ENCODE assay signal across 11 mouse cellular contexts in the genomic region with DNA sequence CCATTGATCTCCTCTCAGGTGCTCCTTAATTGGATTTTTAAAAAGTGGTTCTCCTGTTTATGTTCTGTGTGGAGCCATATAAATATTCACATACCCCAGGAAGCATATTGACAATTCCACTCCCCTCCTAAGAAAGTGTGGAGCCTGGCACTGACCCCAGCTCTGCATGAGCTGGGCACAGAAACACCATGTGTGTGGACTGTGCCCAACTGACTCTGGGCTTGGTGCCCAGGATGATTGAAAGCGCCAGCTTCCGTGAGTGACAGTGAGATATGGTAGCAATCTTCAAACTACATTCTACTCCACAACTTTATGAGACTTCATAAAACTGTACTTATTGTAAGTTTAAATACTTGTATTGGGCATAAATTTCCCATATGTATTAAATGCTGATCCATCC. TPM values are rescaled to one million over a fixed set of nuclear protein-coding genes. Genes with fewer than 3 reads are reported as not detected.
A peak's percentile ranks its signal among the peaks of the same experiment; 100 is the strongest.
DNase-seq lines count a peak whose midpoint lies in the region; ATAC-seq lines count a peak whose summit lies in the region.
"Had no signal": no experiment of that assay in that cellular context is flagged by ENCODE, and none has a peak within 500 bp of the region (broad histone marks: within the 10 kb centered on the region; RNA-seq: fewer than 3 reads in every experiment).

No protein-coding gene starts in this region.

- H3K36me3 ChIP-seq in forebrain, embryonic 14.5 days (ENCODE audit: control insufficient read depth, insufficient read depth, low read length), result no peaks in the 10 kb centered on the region
- H3K36me3 ChIP-seq in forebrain, embryonic 11.5 days (ENCODE audit: control insufficient read depth, insufficient read depth, low read length), result no peaks in the 10 kb centered on the region
- H3K36me3 ChIP-seq in midbrain, embryonic 16.5 days (ENCODE audit: control insufficient read depth, insufficient read depth, low read length), result no peaks in the 10 kb centered on the region
- H3K36me3 ChIP-seq in midbrain, embryonic 13.5 days, result no peaks in the 10 kb centered on the region
- H3K36me3 ChIP-seq: neural tube, embryonic 13.5 days had no signal

- no peak overlapping the region for H3K9ac ChIP-seq in forebrain, embryonic 14.5 days (ENCODE audit: low read length)
- no peak overlapping the region for H3K9ac ChIP-seq in forebrain, embryonic 11.5 days (ENCODE audit: low read length)
- H3K9ac ChIP-seq in midbrain, embryonic 16.5 days (ENCODE audit: low read depth, low read length), result no peak overlapping the region
- H3K9ac ChIP-seq in midbrain, embryonic 13.5 days (replicated peaks), result no peak overlapping the region
- H3K9ac ChIP-seq: neural tube, embryonic 13.5 days had no signal

- no peaks in the 10 kb centered on the region for H3K9me3 ChIP-seq in forebrain, embryonic 14.5 days (replicated peaks; ENCODE audit: control insufficient read depth, low read length)
- no peaks in the 10 kb centered on the region for H3K9me3 ChIP-seq in forebrain, embryonic 11.5 days (ENCODE audit: control insufficient read depth, low read length)
- H3K9me3 ChIP-seq in midbrain, embryonic 16.5 days (replicated peaks; ENCODE audit: control insufficient read depth, low read length, poor library complexity, severe bottlenecking), result no peaks in the 10 kb centered on the region
- H3K9me3 ChIP-seq in midbrain, embryonic 13.5 days, result no peaks in the 10 kb centered on the region
- H3K9me3 ChIP-seq: neural tube, embryonic 13.5 days had no signal

- WGBS in forebrain, embryonic 14.5 days, result 71% methylated on average over 2 of the region's 2 CpGs
- 94% methylated on average over 2 of the region's 2 CpGs for WGBS in forebrain, embryonic 11.5 days
- 78% methylated on average over 2 of the region's 2 CpGs for WGBS in midbrain, embryonic 16.5 days
- WGBS in midbrain, embryonic 13.5 days, result 87% methylated on average over 2 of the region's 2 CpGs

- no peaks in the 10 kb centered on the region for H3K4me1 ChIP-seq in forebrain, embryonic 14.5 days (ENCODE audit: control insufficient read depth, insufficient read depth, low read length)
- no peaks in the 10 kb centered on the region for H3K4me1 ChIP-seq in forebrain, embryonic 11.5 days (replicated peaks; ENCODE audit: control insufficient read depth, insufficient read depth, low read length)
- no peaks in the 10 kb centered on the region for H3K4me1 ChIP-seq in midbrain, embryonic 16.5 days (ENCODE audit: control insufficient read depth, insufficient read depth, low read length)
- no peaks in the 10 kb centered on the region for H3K4me1 ChIP-seq in midbrain, embryonic 13.5 days (replicated peaks)
- H3K4me1 ChIP-seq: neural tube, embryonic 13.5 days had no signal

- peak; percentile 73 for DNase-seq in forebrain, embryonic 14.5 days (ENCODE audit: low spot score)
- DNase-seq in forebrain, embryonic 11.5 days (ENCODE audit: low spot score), result no peak
- DNase-seq in gastrocnemius, adult 18-20 months (ENCODE audit: low spot score), result peak; percentile 68
- no peak for DNase-seq in spleen, postnatal 10 days (ENCODE audit: low spot score in 2 of 2)
- DNase-seq: lung, adult 18-20 months had no signal

- H3K27ac ChIP-seq in forebrain, embryonic 14.5 days (ENCODE audit: low read depth, low read length), result no peak overlapping the region
- H3K27ac ChIP-seq in forebrain, embryonic 11.5 days (ENCODE audit: low read depth, low read length), result no peak overlapping the region
- H3K27ac ChIP-seq in midbrain, embryonic 16.5 days (ENCODE audit: low read length), result no peak overlapping the region
- H3K27ac ChIP-seq in midbrain, embryonic 13.5 days, result no peak overlapping the region
- H3K27ac ChIP-seq: layer of hippocampus, adult 2 months; neural tube, embryonic 13.5 days had no signal

- H3K4me3 ChIP-seq in forebrain, embryonic 14.5 days (ENCODE audit: low read depth, low read length), result no peak overlapping the region
- H3K4me3 ChIP-seq in forebrain, embryonic 11.5 days (ENCODE audit: low read depth, low read length), result no peak overlapping the region
- H3K4me3 ChIP-seq in midbrain, embryonic 16.5 days (ENCODE audit: low read depth, low read length), result no peak overlapping the region
- H3K4me3 ChIP-seq in midbrain, embryonic 13.5 days (replicated peaks), result no peak overlapping the region
- H3K4me3 ChIP-seq: layer of hippocampus, adult 2 months; neural tube, embryonic 13.5 days had no signal

- H3K27me3 ChIP-seq in forebrain, embryonic 14.5 days (replicated peaks; ENCODE audit: control insufficient read depth, insufficient read depth, low read length), result no peaks in the 10 kb centered on the region
- H3K27me3 ChIP-seq in forebrain, embryonic 11.5 days (ENCODE audit: control insufficient read depth, insufficient read depth, low read length), result no peaks in the 10 kb centered on the region
- H3K27me3 ChIP-seq in midbrain, embryonic 16.5 days (ENCODE audit: control insufficient read depth, insufficient read depth, low read depth, low read length), result no peaks in the 10 kb centered on the region
- no peaks in the 10 kb centered on the region for H3K27me3 ChIP-seq in midbrain, embryonic 13.5 days
- H3K27me3 ChIP-seq: neural tube, embryonic 13.5 days had no signal

- H3K4me2 ChIP-seq in forebrain, embryonic 14.5 days (ENCODE audit: low read length), result no peak overlapping the region
- no peak overlapping the region for H3K4me2 ChIP-seq in forebrain, embryonic 11.5 days (ENCODE audit: low read depth, low read length, severe bottlenecking)
- H3K4me2 ChIP-seq in midbrain, embryonic 16.5 days (ENCODE audit: low read length), result no peak overlapping the region
- H3K4me2 ChIP-seq in midbrain, embryonic 13.5 days (replicated peaks), result no peak overlapping the region
- H3K4me2 ChIP-seq: neural tube, embryonic 13.5 days had no signal

- peak; percentile 84; the same call in 1 of the 2 replicates for ATAC-seq in forebrain, embryonic 14.5 days
- ATAC-seq in forebrain, embryonic 11.5 days (replicated peaks; ENCODE audit: low FRiP score), result no peak
- peak; percentile 56; the same call in 1 of the 2 replicates for ATAC-seq in midbrain, embryonic 16.5 days
- ATAC-seq in midbrain, embryonic 13.5 days, result no peak
- ATAC-seq in megakaryocyte-erythroid progenitor cell, adult 5-6 weeks (replicated peaks; ENCODE audit: low FRiP score, low TSS enrichment, poor library complexity, severe bottlenecking), result peak; percentile 86
- ATAC-seq in activated CD4-positive, CD25-positive, alpha-beta regulatory T cell, adult 4 months, result no peak

RNA-seq across cellular contexts. Expression of gene Heca, which starts 35.4 kb away (rescaled TPM):
- 7.1 and 7.2 TPM in 2 replicates for polyA plus RNA-seq in forebrain, embryonic 14.5 days (2014; fragmentation: Nextera tagmentation; extraction: Ambion mirVana)
- 3.9 and 4.8 TPM in 2 replicates for polyA plus RNA-seq in forebrain, embryonic 11.5 days (2014; fragmentation: Nextera tagmentation; extraction: Ambion mirVana)
- 4.4 and 6.4 TPM in 2 replicates for polyA plus RNA-seq in midbrain, embryonic 16.5 days (2015; fragmentation: Nextera tagmentation; extraction: Ambion mirVana)
- polyA plus RNA-seq in midbrain, embryonic 13.5 days (2015; fragmentation: Nextera tagmentation; extraction: Ambion mirVana), result 4.3 and 5.7 TPM in 2 replicates
- total RNA-seq in gastrocnemius, adult 18-20 months (2021), result 10 to 100 TPM; 16.3 to 22.2 TPM
- total RNA-seq in megakaryocyte-erythroid progenitor cell, adult 5-6 weeks (2014; fragmentation: Nextera tagmentation), result 12.5 and 30.4 TPM in 2 replicates
- total RNA-seq in megakaryocyte-erythroid progenitor cell, adult 5-6 weeks (2017), result 26.3 and 27.8 TPM in 2 replicates
- polyA plus RNA-seq in activated CD4-positive, CD25-positive, alpha-beta regulatory T cell, adult 4 months (2017; shearing (Covaris generic)), result 10 to 100 TPM; 21.3 to 22.3 TPM

RNA-seq across cellular contexts. Expression of gene Abracl, which starts 39.8 kb away (rescaled TPM):
- polyA plus RNA-seq in forebrain, embryonic 14.5 days (2014; fragmentation: Nextera tagmentation; extraction: Ambion mirVana), result 235 and 270 TPM in 2 replicates
- 163 and 188 TPM in 2 replicates for polyA plus RNA-seq in forebrain, embryonic 11.5 days (2014; fragmentation: Nextera tagmentation; extraction: Ambion mirVana)
- polyA plus RNA-seq in midbrain, embryonic 16.5 days (2015; fragmentation: Nextera tagmentation; extraction: Ambion mirVana), result 45.7 and 55.6 TPM in 2 replicates
- 104 and 122 TPM in 2 replicates for polyA plus RNA-seq in midbrain, embryonic 13.5 days (2015; fragmentation: Nextera tagmentation; extraction: Ambion mirVana)
- total RNA-seq in gastrocnemius, adult 18-20 months (2021), result 1 to 10 TPM; 1.9 to 2.7 TPM
- 83.6 and 104 TPM in 2 replicates for total RNA-seq in megakaryocyte-erythroid progenitor cell, adult 5-6 weeks (2014; fragmentation: Nextera tagmentation)
- total RNA-seq in megakaryocyte-erythroid progenitor cell, adult 5-6 weeks (2017), result 129 and 168 TPM in 2 replicates
- polyA plus RNA-seq in activated CD4-positive, CD25-positive, alpha-beta regulatory T cell, adult 4 months (2017; shearing (Covaris generic)), result 100 to 1,000 TPM; 532 to 579 TPM

Comparison
In these comparisons a context has a peak if more than half of its experiments do, and no peak if none do; other contexts are left out.
1. ATAC-seq: peak in forebrain, embryonic 14.5 days (single experiment), midbrain, embryonic 16.5 days (single experiment) and megakaryocyte-erythroid progenitor cell, adult 5-6 weeks (single experiment); none in forebrain, embryonic 11.5 days (single experiment), midbrain, embryonic 13.5 days (single experiment) and activated CD4-positive, CD25-positive, alpha-beta regulatory T cell, adult 4 months (single experiment).
2. DNase-seq: peak in forebrain, embryonic 14.5 days (single experiment) and gastrocnemius, adult 18-20 months (single experiment); none in forebrain, embryonic 11.5 days (single experiment) and spleen, postnatal 10 days (0 of 2).